31 mouse cellular contexts compared by ENCODE assay signal in the genomic region with DNA sequence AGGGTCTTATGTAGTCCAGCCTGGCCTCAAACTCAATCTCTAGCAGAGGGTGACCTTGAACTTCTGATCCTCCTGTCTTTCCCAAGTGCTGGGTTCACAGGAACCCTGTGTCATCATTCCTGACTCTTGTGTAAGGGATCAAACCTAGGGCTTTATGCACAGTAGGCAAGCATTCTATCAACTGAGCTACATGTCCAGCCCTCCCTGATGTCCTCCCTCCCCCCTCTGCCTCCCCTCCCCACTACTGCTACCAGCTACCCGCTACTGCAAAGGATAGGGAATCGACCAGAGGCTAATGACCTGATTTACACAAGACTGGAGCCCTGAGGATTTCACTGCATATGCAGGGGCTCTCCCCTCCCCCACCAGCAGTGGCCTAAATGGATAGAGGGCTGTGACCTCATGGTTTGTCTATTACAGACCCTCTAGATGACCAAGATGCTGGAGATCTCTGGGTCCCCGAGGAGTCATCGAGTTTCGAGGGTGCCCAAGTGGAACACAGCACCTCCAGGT. TPM values are rescaled to one million over a fixed set of nuclear protein-coding genes. Genes with fewer than 3 reads are reported as not detected.
DNase-seq lines count a peak whose midpoint lies in the region; ATAC-seq lines count a peak whose summit lies in the region.
"Had no signal": no experiment of that assay in that cellular context is flagged by ENCODE, and none has a peak within 500 bp of the region (broad histone marks: within the 10 kb centered on the region; RNA-seq: fewer than 3 reads in every experiment).

No protein-coding gene starts in this region.

- H3K4me3 ChIP-seq in midbrain, embryonic 11.5 days (ENCODE audit: low read depth, low read length), result no peak overlapping the region
- H3K4me3 ChIP-seq: embryonic facial prominence, embryonic 10.5 days; embryonic facial prominence, embryonic 13.5 days; erythroblast, embryonic 14.5 days; forebrain, embryonic 12.5 days; forebrain, embryonic 15.5 days; heart, adult 2 months; heart, embryonic 10.5 days; heart, embryonic 13.5 days had no signal

- H3K27me3 ChIP-seq in midbrain, embryonic 11.5 days (ENCODE audit: control insufficient read depth, insufficient read depth, low read length), result no peaks in the 10 kb centered on the region
- H3K27me3 ChIP-seq: embryonic facial prominence, embryonic 13.5 days; forebrain, embryonic 12.5 days; forebrain, embryonic 15.5 days; heart, embryonic 13.5 days had no signal

- H3K9ac ChIP-seq in midbrain, embryonic 11.5 days (ENCODE audit: low read length), result no peak overlapping the region
- H3K9ac ChIP-seq: embryonic facial prominence, embryonic 13.5 days; forebrain, embryonic 12.5 days; forebrain, embryonic 15.5 days; heart, embryonic 13.5 days; hindbrain, embryonic 14.5 days had no signal

- WGBS in midbrain, embryonic 11.5 days, result 67% methylated on average over 5 of the region's 5 CpGs

- H3K36me3 ChIP-seq in midbrain, embryonic 11.5 days (ENCODE audit: control insufficient read depth, insufficient read depth, low read length), result no peaks in the 10 kb centered on the region
- H3K36me3 ChIP-seq: embryonic facial prominence, embryonic 10.5 days; embryonic facial prominence, embryonic 13.5 days; forebrain, embryonic 12.5 days; forebrain, embryonic 15.5 days; heart, embryonic 10.5 days; heart, embryonic 13.5 days had no signal

- H3K9me3 ChIP-seq in midbrain, embryonic 11.5 days (ENCODE audit: control insufficient read depth, low read length), result no peaks in the 10 kb centered on the region
- H3K9me3 ChIP-seq: embryonic facial prominence, embryonic 10.5 days; embryonic facial prominence, embryonic 13.5 days; forebrain, embryonic 12.5 days; forebrain, embryonic 15.5 days; heart, embryonic 10.5 days; heart, embryonic 13.5 days had no signal

- intact Hi-C loops in left cerebral cortex, postnatal 25 days (cut with DNase I), result no loop called here

- no peak overlapping the region for H3K4me2 ChIP-seq in midbrain, embryonic 11.5 days
- H3K4me2 ChIP-seq: embryonic facial prominence, embryonic 13.5 days; forebrain, embryonic 12.5 days; forebrain, embryonic 15.5 days; heart, embryonic 13.5 days; hindbrain, embryonic 14.5 days had no signal

- H3K27ac ChIP-seq in midbrain, embryonic 11.5 days (ENCODE audit: low read depth, low read length), result no peak overlapping the region
- H3K27ac ChIP-seq: embryonic facial prominence, embryonic 10.5 days; embryonic facial prominence, embryonic 13.5 days; forebrain, embryonic 12.5 days; forebrain, embryonic 15.5 days; heart, adult 2 months; heart, embryonic 10.5 days; heart, embryonic 13.5 days; hindbrain, embryonic 14.5 days; hindbrain, postnatal 0 days had no signal

- DNase-seq in ES-CJ7 (ENCODE audit: low read depth, low spot score) (peak; percentile 86), R1 (ENCODE audit: low read depth, low spot score) (peak; percentile 93), adipocyte (ENCODE audit: low spot score) (no peak)
- peak; percentile 6 for DNase-seq in retina, embryonic 14.5 days (ENCODE audit: low spot score)
- DNase-seq in left cerebral cortex, postnatal 25 days (ENCODE audit: low spot score in 2 of 2), result no peak
- no peak for DNase-seq in midbrain, embryonic 11.5 days (ENCODE audit: low spot score, missing footprints)
- DNase-seq: adrenal gland, adult 2 months; adrenal gland, postnatal 25 days; cerebellum, adult 11-12 months; cerebellum, adult 9-10 months; cerebellum, postnatal 14 days; embryo, embryonic 11 days; gastrocnemius, postnatal 10 days; gastrocnemius, postnatal 36 days; heart, adult 2 months; heart, postnatal 14 days; heart, postnatal 4 days had no signal

- no peak for ATAC-seq in midbrain, embryonic 11.5 days (ENCODE audit: low FRiP score)
- ATAC-seq: CD4-positive, CD25-positive, alpha-beta regulatory T cell, adult 4 months; forebrain, embryonic 15.5 days; hindbrain, postnatal 0 days; inflammation-experienced regulatory T-cells, adult 6 months; intestine, embryonic 16.5 days had no signal

- H3K4me1 ChIP-seq in midbrain, embryonic 11.5 days (ENCODE audit: control insufficient read depth, insufficient read depth, low read length), result no peaks in the 10 kb centered on the region
- H3K4me1 ChIP-seq: embryonic facial prominence, embryonic 10.5 days; embryonic facial prominence, embryonic 13.5 days; forebrain, embryonic 12.5 days; forebrain, embryonic 15.5 days; heart, embryonic 13.5 days had no signal

RNA-seq across cellular contexts. Expression of gene Trem2, which starts 4.5 kb away (rescaled TPM):
- total RNA-seq in left cerebral cortex, postnatal 25 days (2021), result 10 to 100 TPM in 1 of 2 experiments, 1 to 10 TPM in 1; 8.1 to 13.8 TPM
- 2.7 and 2.9 TPM in 2 replicates for polyA plus RNA-seq in midbrain, embryonic 11.5 days (2014; fragmentation: Nextera tagmentation; extraction: Ambion mirVana)
- polyA plus RNA-seq: C2C12; CD4-positive, CD25-positive, alpha-beta regulatory T cell, adult 4 months; inflammation-experienced regulatory T-cells, adult 6 months had no signal

RNA-seq across cellular contexts. Expression of gene Treml1, which starts 9.0 kb away (rescaled TPM):
- not detected for total RNA-seq in left cerebral cortex, postnatal 25 days (2021)
- 2.0 and 2.9 TPM in 2 replicates for polyA plus RNA-seq in midbrain, embryonic 11.5 days (2014; fragmentation: Nextera tagmentation; extraction: Ambion mirVana)
- total RNA-seq: adrenal gland, postnatal 25 days; gastrocnemius, postnatal 10 days; gastrocnemius, postnatal 36 days had no signal
- polyA plus RNA-seq: C2C12; CD4-positive, CD25-positive, alpha-beta regulatory T cell, adult 4 months; hindbrain, postnatal 0 days; inflammation-experienced regulatory T-cells, adult 6 months had no signal

RNA-seq across cellular contexts. Expression of gene B430306N03Rik, which starts 34.8 kb away (rescaled TPM):
- total RNA-seq in left cerebral cortex, postnatal 25 days (2021), result under 1 TPM; 0.07 to 0.11 TPM
- polyA plus RNA-seq in midbrain, embryonic 11.5 days (2014; fragmentation: Nextera tagmentation; extraction: Ambion mirVana), result 0.03 TPM in 1 of 2 replicates, not detected in the other
- polyA plus RNA-seq: C2C12; embryonic facial prominence, embryonic 10.5 days; embryonic facial prominence, embryonic 13.5 days; forebrain, embryonic 12.5 days; hindbrain, embryonic 11.5 days; hindbrain, postnatal 0 days had no signal

RNA-seq across cellular contexts. Expression of gene Treml2, which starts 51.4 kb away (rescaled TPM):
- under 1 TPM; 0.18 to 0.57 TPM for total RNA-seq in left cerebral cortex, postnatal 25 days (2021)
- 0.23 and 0.37 TPM in 2 replicates for polyA plus RNA-seq in midbrain, embryonic 11.5 days (2014; fragmentation: Nextera tagmentation; extraction: Ambion mirVana)
- polyA plus RNA-seq: C2C12 had no signal

RNA-seq across cellular contexts. Expression of gene Nfya, which starts 59.0 kb away (rescaled TPM):
- 10 to 100 TPM; 27.5 to 31.8 TPM for total RNA-seq in left cerebral cortex, postnatal 25 days (2021)
- polyA plus RNA-seq in midbrain, embryonic 11.5 days (2014; fragmentation: Nextera tagmentation; extraction: Ambion mirVana), result 18.4 and 19.4 TPM in 2 replicates

Comparison
In these comparisons a context has a peak if more than half of its experiments do, and no peak if none do; other contexts are left out.
1. DNase-seq: peak in ES-CJ7 (single experiment), R1 (single experiment) and retina, embryonic 14.5 days (single experiment); none in adipocyte (single experiment), left cerebral cortex, postnatal 25 days (0 of 2) and midbrain, embryonic 11.5 days (single experiment).